Mouse (Mus musculus): ENCODE measurements at regions not wholly inside any gene's neighbourhood (a gene's known extent, or its start where the extent isn't known, plus 50 kb on each side); places are given as distances from the start of the nearest gene placed in this dataset.

DNA sequence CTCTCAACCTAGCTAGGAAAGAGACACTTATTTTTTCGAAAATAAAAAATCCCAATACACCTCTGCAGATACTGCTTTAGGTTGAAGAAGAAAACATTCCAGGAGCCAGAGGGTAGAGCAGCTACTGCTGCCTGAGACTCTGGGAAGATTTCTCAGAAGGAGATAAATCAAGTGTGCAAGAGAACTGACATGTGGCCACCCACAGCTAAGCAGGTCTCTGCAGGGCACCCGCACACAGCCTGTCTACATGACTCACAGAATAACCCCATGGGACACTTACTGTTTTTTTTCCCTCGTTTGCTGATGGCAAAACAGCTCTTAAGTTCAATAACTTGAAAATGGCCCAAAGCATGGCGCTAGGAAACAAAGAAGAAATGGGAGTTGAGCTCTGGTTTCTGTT is 68.7 kb upstream of the Abca1 start:
- no peak for ATAC-seq (replicated peaks; ENCODE audit: low FRiP score, poor library complexity, severe bottlenecking)

DNA sequence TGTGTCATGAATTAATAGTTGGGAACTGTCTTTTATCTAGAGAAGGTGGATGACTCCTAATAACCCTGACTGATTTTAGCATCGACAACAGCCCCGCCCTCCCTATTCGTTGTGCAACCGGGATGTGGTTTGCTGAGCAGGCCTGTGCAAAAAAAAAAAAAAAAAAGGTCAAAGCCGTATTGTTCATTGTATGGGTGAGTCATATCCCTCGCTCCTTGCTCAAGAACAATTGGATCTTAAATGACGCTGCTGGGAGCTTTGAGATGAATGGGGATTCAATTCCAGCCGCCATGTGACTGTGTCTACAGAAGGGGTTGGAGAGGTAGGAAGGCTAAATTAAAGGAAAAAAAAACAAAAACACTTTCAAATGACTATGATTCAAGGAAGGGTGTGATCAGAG is 68.1 kb upstream of the Abca1 start:
- ATAC-seq (replicated peaks; ENCODE audit: low FRiP score, poor library complexity, severe bottlenecking), result no peak

DNA sequence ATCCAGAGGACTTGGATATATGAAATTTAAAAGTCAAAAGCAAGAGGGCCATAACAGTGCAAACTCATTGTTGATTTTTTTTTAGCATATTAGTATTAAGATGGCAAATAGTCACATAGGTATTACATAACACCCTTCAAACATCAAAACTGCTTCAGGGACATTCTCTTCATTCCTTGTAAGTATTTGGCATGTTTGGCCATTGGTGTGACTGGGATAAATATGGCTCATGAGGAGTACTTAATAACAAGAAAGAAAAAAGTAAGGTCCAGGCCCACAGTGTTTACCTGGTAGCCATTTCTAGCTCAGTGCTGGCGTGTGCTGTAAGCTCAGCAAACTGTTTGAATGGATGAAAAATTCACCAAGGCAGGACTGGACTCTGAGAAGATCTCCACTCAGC is 67.4 kb upstream of the Abca1 start:
- no peak for ATAC-seq (replicated peaks; ENCODE audit: low FRiP score, poor library complexity, severe bottlenecking)

DNA sequence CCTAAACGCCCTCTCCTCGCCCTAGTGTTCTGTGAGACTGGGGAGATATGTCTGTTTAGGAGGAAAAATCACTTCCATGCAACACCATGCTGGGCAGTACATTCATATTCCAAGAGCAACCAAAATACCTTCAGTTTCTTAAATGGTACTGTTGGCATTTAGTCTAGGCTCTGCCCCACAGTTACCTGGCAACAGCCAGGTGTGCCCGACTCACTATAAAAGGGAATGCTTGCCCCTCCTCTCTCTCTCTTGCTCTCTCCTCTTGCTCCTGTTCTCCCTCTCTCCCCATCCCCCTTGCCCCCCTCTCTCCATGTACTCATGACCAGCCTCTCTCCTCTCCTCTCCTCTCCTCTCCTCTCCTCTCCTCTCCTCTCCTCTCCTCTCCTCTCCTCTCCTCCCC is 66.7 kb upstream of the Abca1 start:
- ATAC-seq (replicated peaks; ENCODE audit: low FRiP score, poor library complexity, severe bottlenecking), result no peak

DNA sequence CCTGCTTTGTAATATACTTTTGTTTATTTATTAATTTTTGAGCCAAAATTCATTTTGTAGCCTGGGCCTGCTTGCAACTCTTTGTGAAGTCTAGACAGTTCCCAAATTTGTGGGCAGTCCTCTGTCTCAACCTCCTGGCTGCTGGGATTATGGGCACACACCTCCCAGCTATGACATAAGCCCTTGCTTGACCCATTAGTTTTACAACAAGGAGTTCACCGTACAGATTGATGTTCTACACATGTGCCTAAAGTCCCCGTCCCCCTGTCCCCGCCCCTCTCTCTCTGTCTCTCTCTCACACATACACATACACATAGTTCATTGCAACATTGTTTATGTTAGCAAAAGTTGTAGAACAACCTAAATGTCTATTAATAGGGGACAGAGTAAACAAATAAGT is 63.7 kb upstream of the Abca1 start:
- no peak for ATAC-seq (replicated peaks; ENCODE audit: low FRiP score, poor library complexity, severe bottlenecking)

DNA sequence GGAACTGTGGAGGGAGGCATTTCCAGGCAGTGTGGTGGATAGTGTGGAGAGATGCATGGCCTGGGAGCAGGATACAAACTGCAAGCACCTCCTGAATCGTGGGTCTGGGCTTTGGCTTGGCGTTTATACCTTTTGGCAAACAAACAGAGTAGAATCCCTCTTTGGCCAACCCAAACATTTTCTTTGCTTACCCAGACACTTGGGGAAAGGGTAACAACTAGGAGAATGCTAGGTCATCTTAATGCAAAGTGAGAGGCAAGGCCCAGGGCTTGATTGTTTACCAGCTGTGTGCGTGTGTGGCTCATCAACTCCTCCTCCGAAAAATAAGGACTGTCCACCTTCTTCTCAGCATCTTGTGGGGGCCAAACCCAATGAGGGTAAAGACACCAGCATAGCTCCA is 61.1 kb upstream of the Abca1 start:
- no peak for ATAC-seq (replicated peaks; ENCODE audit: low FRiP score, poor library complexity, severe bottlenecking)

DNA sequence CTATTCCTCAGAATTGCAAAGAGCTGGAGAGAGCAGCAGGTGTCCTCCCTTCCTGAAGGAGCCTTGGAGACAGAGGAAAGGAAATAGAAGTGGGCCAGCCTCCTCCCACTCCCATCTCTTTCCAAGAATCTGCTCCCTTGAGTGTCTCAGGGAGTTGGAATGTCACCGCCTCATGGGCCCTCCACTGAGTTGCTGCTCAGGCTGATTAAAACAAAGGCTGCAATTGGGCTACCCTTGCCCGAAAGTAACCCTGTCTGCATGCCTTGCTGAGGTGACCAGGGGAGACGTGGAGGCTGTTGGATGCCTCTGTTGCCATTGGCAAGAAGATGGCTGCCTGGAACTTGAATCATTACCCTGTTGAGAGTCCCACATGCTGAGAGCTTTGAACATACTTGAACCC is 59.7 kb upstream of the Abca1 start:
- ATAC-seq (replicated peaks; ENCODE audit: low FRiP score, poor library complexity, severe bottlenecking), result no peak

DNA sequence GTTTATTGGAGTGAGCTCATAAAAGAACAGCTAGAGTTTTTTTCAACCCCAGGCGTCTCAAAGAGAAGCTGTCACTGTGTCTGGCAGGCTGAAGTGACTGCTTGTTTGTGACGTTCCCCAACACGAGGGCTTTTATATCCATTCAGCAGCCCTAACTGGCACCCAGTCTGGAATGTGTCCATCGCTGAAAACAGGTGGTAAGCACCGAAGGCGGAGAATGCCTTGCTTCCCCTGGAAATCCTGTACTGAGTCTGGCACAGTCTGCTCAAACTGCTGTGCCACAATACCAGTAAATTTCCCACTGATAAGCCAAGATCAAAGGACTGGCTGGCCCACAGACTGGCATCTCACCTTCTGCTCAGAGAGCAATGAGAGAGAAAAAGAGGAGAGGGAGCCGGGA is 59.1 kb upstream of the Abca1 start:
- no peak for ATAC-seq (replicated peaks; ENCODE audit: low FRiP score, poor library complexity, severe bottlenecking)

DNA sequence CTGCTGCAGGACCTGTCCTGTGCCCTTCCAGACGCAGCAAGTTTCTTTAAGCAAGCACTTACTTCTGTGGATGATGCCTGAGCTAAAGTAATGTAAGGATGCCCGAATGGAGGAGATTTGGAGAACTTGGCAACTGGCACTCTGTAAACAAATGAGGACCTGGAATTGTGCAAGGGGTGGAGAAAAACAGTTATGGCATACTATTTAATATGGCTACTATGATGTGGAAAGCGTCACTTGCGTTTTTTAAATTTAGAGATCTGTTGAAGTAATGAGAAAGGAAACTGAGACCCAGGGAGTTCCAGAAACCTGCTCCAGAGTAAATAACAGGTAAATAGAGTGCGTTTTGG is 58.6 kb upstream of the Abca1 start:
- ATAC-seq (replicated peaks; ENCODE audit: low FRiP score, poor library complexity, severe bottlenecking), result no peak

DNA sequence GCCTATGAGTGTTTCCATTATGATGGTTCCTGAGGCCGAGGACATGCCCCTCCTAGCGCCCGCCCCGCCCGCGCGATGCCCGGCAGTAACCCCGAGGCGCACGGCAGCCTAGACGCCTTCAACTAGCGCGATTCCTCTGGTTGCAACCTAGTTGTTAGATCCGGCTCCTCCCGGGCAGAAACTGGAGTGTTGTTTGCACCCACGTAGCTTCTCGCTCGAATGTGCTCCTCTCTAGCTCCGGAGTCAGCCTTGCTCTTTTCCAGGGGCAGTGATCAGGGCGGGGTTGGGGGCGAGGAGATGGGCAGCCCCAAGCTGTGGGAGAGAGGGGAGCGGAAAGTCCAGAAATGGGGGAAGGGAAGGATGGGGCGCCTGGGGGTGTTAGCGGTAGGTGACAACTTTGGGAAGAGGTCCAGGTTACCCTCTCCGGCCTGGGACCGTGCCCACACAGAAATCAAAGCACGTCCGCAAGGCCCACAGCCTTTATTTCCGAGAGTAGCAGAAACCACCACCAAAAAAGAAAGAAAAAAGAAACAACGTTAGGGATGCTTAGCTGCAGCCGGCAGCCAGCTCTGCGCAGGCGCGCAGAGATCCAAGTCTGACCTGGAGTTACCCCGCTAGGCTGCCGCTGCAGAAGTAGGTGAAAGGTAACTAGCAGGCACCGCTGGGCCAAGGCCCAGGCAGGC is 58.1 kb upstream of the Abca1 start:
- no peak for ATAC-seq (replicated peaks; ENCODE audit: low FRiP score, poor library complexity, severe bottlenecking)

DNA sequence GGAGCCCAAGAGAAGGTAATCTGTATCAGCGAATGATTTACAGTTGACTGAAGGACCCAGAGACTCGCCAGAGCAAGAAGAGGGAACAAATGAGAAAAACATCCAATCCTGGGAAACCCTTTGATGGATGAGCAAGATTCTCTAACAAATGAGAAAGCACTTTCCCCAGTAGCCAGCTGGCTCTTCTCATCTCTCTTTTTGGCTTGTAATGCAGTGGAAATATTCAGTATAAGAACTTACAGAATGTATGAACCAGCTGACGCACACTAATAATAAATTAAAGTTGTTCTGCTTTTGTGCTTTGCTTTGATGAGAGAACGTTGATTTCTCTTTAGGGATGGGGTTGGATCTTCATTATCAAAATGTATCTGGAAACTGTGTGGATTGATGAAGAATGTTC is 52.8 kb upstream of the Abca1 start:
- ATAC-seq (replicated peaks; ENCODE audit: low FRiP score, poor library complexity, severe bottlenecking), result no peak

DNA sequence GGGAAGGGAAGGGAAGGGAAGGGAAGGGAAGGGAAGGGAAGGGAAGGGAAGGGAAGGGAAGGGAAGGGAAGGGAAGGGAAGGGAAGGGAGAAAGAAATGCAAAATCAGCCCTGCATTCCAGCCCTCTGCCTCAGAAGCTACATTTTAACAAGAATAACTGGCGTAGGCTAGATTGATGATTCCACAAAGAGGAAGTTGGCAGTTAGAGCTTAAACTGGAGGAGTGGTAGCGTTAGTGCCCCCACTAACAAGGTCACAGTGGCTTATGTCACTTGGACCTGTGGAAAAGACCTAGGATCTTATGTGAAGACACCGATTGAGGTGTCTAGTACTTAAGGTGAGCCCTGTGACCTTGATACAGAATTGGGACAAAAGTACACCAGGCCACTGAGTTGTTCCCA is 51.0 kb upstream of the Abca1 start:
- no peak for ATAC-seq (replicated peaks; ENCODE audit: low FRiP score, poor library complexity, severe bottlenecking)
